Mouse (Mus musculus) E14TG2a.4 (cell line): ENCODE results near the gene Itga9.

Experiments used
- H3K27me3 ChIP-seq: 2 replicates; pipeline ENCODE4 v1.6.1; 2014; ENCODE audit warnings: low read length, control low read depth; ENCODE audit not compliant: insufficient read depth
- H3K36me3 ChIP-seq: 2 replicates; pipeline ENCODE4 v1.6.1; 2014; ENCODE audit warnings: low read length, control low read depth; ENCODE audit not compliant: insufficient read depth
- H3K4me1 ChIP-seq: replicated peaks from 2 replicates; pipeline ENCODE4 v1.6.1; 2014; ENCODE audit warnings: low read depth, low read length, control low read depth
- H3K4me3 ChIP-seq: replicated peaks from 2 replicates; pipeline ENCODE4 v1.5.1; 2014; ENCODE audit warnings: mild to moderate bottlenecking, low read length
- H3K9me3 ChIP-seq: 2 replicates; pipeline ENCODE4 v1.6.1; 2014; ENCODE audit warnings: low read length, control low read depth
- CTCF ChIP-seq: conservative IDR thresholded peaks from 2 replicates; pipeline ENCODE4 v1.5.1; 2014; ENCODE audit warnings: low read length
- NANOG ChIP-seq: IDR thresholded peaks from 2 replicates; pipeline ENCODE4 v1.6.1; 2014; ENCODE audit warnings: borderline replicate concordance, low read length, mixed read lengths
- POU5F1 ChIP-seq: IDR thresholded peaks from 2 replicates; pipeline ENCODE4 v1.6.1; 2014; ENCODE audit warnings: low read length, borderline replicate concordance

The Itga9 gene

GRCm38 (mm10) chr9:118737124-118737523 lies 130.6 kb downstream of the Itga9 start:
- Histone ChIP-seq H3K4me3 (no peak overlapping the region), H3K36me3 (0 out of 2 replicates have a peak, but pooled peaks cover 5% of the 10 kb centered on the region), H3K9me3 (no peaks in the 10 kb centered on the region), H3K27me3 (no peaks in the 10 kb centered on the region), H3K4me1 (no peaks in the 10 kb centered on the region)
- TF ChIP-seq CTCF (no peak), NANOG (no peak), POU5F1 (no peak)

DNA sequence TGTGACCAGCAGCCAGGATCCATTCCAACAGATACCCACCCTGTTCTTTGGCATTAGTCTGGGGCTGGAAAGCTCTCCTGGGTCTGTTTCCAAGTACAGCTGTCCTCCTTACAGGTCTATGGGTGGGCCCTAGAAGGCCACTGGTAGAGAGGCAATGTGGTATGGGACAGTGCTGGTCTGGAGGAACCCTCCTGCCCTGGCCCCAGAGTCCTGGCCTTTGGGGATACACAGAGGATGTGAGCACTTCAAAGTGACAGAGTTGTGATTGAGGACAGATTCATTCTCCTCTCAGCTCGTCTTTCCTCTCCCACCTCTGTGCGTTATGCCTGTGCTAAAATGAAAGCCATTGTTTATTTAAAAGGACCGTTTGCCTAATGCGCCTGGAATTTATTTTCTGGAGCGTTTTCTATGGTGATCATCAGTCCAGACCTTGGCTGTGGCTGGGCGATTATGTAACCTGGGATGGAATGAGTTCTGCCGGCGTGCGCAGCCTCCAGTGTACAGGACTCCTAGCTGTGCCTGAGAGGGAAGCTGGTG lies 131.2 kb downstream of the Itga9 start:
- H3K27me3 ChIP-seq, result no peaks in the 10 kb centered on the region
- TF ChIP-seq POU5F1, result no peak
- TF ChIP-seq CTCF, result no peak
- no peak for TF ChIP-seq NANOG

GRCm38 (mm10) chr9:118738311-118738710 lies 131.8 kb downstream of the Itga9 start:
- no peak for TF ChIP-seq POU5F1
- TF ChIP-seq CTCF, result no peak
- no peak for TF ChIP-seq NANOG
- Histone ChIP-seq H3K36me3 (no peaks in the 10 kb centered on the region), H3K27me3 (no peaks in the 10 kb centered on the region), H3K4me1 (no peaks in the 10 kb centered on the region), H3K4me3 (no peak overlapping the region), H3K9me3 (no peaks in the 10 kb centered on the region)

More for the DNA sequence above, 131.2 kb downstream of the Itga9 start:
- H3K4me3 ChIP-seq, result no peak overlapping the region
- 0 out of 2 replicates have a peak, but pooled peaks cover 5% of the 10 kb centered on the region for H3K36me3 ChIP-seq
- no peaks in the 10 kb centered on the region for H3K9me3 ChIP-seq
- H3K4me1 ChIP-seq, result no peaks in the 10 kb centered on the region

DNA sequence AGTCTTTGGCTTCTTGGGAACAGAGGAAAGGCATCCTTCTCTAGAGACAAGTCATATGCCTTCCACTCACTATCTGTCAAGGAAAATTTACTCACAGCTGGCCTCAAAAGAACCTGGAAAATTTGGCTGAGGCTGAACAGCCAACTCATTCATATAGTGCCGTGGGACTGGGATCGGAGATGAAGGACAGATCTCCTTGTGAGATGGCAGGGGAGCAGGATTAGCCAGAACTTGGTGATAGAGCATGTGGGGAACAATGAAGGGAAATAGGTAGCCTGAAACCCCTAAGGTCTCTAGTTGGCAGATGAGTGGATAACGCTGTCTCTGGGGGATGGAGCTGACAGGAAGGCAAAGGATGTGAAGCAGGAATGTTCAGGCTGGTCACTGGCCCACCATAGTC lies 132.6 kb downstream of the Itga9 start:
- Histone ChIP-seq H3K9me3 (no peaks in the 10 kb centered on the region), H3K27me3 (no peaks in the 10 kb centered on the region), H3K36me3 (no peaks in the 10 kb centered on the region), H3K4me1 (no peaks in the 10 kb centered on the region), H3K4me3 (no peak overlapping the region)
- TF ChIP-seq CTCF, result no peak
- no peak for TF ChIP-seq NANOG
- TF ChIP-seq POU5F1, result no peak

- H3K4me1 ChIP-seq, result no peaks in the 10 kb centered on the region
- no peak overlapping the region for H3K4me3 ChIP-seq
- H3K27me3 ChIP-seq, result no peaks in the 10 kb centered on the region
- no peaks in the 10 kb centered on the region for H3K9me3 ChIP-seq
- H3K36me3 ChIP-seq, result no peaks in the 10 kb centered on the region
- no peak for TF ChIP-seq CTCF
- TF ChIP-seq NANOG, result no peak
- TF ChIP-seq POU5F1, result no peak
Measured at GRCm38 (mm10) chr9:118739659-118740058, 133.2 kb downstream of the Itga9 start.

GRCm38 (mm10) chr9:118741268-118741667 lies 134.8 kb downstream of the Itga9 start:
- TF ChIP-seq CTCF (no peak), NANOG (no peak), POU5F1 (no peak)
- Histone ChIP-seq H3K9me3 (no peaks in the 10 kb centered on the region), H3K27me3 (no peaks in the 10 kb centered on the region), H3K4me1 (0 out of 2 replicates have a peak, but pooled peaks cover 2% of the 10 kb centered on the region), H3K36me3 (no peaks in the 10 kb centered on the region), H3K4me3 (no peak overlapping the region)

DNA sequence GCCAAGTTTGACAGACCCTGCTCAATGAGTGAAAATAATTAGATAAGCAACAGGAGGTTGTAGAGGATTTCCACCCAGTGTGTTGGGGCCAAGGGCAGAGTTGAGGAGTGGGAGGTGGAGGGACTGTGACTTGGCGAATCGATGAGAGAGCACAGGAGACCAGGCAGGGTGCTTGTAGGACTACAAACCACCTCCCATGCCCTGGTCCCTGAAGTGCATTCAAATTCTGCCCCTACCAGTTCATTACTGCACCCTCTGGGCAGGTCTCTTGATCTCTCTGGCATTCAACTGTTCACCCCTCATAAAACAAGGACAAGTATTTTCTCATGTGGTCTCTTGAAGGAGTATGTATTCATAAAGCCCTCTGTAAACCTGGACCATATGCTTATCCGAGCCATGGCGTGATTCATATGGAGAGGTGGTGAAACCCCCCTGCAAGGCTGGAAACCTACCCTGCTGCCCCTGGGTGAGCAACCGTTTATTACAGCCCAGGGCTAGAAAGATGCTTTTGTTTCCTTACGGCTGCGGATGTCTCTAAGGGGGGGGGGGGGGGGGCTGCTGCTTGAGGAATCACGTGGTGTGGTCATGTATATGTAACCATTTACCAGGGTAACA lies 143.0 kb downstream of the Itga9 start:
- Histone ChIP-seq H3K36me3 (no peaks in the 10 kb centered on the region), H3K27me3 (no peaks in the 10 kb centered on the region), H3K4me3 (no peak overlapping the region), H3K4me1 (0 out of 2 replicates have a peak, but pooled peaks cover 2% of the 10 kb centered on the region), H3K9me3 (no peaks in the 10 kb centered on the region)
- TF ChIP-seq POU5F1, result no peak
- no peak for TF ChIP-seq NANOG
- TF ChIP-seq CTCF, result no peak

GRCm38 (mm10) chr9:118750828-118751227 lies 144.3 kb downstream of the Itga9 start:
- no peak for TF ChIP-seq POU5F1
- no peak for TF ChIP-seq CTCF
- TF ChIP-seq NANOG, result no peak
- Histone ChIP-seq H3K27me3 (no peaks in the 10 kb centered on the region), H3K9me3 (no peaks in the 10 kb centered on the region), H3K36me3 (no peaks in the 10 kb centered on the region), H3K4me1 (no peaks in the 10 kb centered on the region), H3K4me3 (no peak overlapping the region)

GRCm38 (mm10) chr9:118752376-118752775 lies 145.9 kb downstream of the Itga9 start:
- Histone ChIP-seq H3K9me3 (no peaks in the 10 kb centered on the region), H3K36me3 (no peaks in the 10 kb centered on the region), H3K4me3 (no peak overlapping the region), H3K27me3 (no peaks in the 10 kb centered on the region), H3K4me1 (no peaks in the 10 kb centered on the region; the same call in 1 of the 2 replicates)
- TF ChIP-seq POU5F1 (no peak), CTCF (no peak), NANOG (no peak)
